Mouse (Mus musculus): Measurements from ENCODE around the gene Efemp2. TPM values are rescaled to one million over a fixed set of nuclear protein-coding genes. Genes with fewer than 3 reads are reported as not detected.

The Efemp2 gene
- polyA plus RNA-seq, 1 experiment from 2014 or later: 91.8 TPM

GRCm38 (mm10) chr19:5433951-5434350 lies 39.8 kb upstream of the Efemp2 start:
- 37% methylated on average over 7 of the region's 7 CpGs for WGBS
- no peaks in the 10 kb centered on the region for H3K36me3 ChIP-seq (ENCODE audit: insufficient read depth, low read length)
- peaks cover 11% of the 10 kb centered on the region; the same call in 1 of the 2 replicates for H3K4me1 ChIP-seq (ENCODE audit: insufficient read depth, low read depth, low read length)
- no peak for DNase-seq (ENCODE audit: low spot score)
- no peak for TF ChIP-seq CTCF (IDR thresholded peaks at IDR 0.05)
- no peak for TF ChIP-seq EP300 (IDR thresholded peaks at IDR 0.05)
- H3K9ac ChIP-seq (replicated peaks; ENCODE audit: low read depth): no peak overlapping the region
- no peak for ATAC-seq
- H3K9me3 ChIP-seq (ENCODE audit: low read length): no peaks in the 10 kb centered on the region
- H3K27ac ChIP-seq (ENCODE audit: low read length): peak overlapping the region; percentile 81
- peak overlapping the region; percentile 73; the same call in 1 of the 2 replicates for H3K4me2 ChIP-seq (replicated peaks; ENCODE audit: low read depth, low read length)
- H3K4me3 ChIP-seq (ENCODE audit: low read depth, low read length): no peak overlapping the region
- 0 out of 2 replicates have a peak, but pooled peaks cover 3% of the 10 kb centered on the region for H3K27me3 ChIP-seq (replicated peaks; ENCODE audit: insufficient read depth, low read length)

- Histone ChIP-seq H3K9me3 (ENCODE audit: low read length) (no peaks in the 10 kb centered on the region; the same call in 1 of the 2 replicates), H3K4me3 (ENCODE audit: low read depth, low read length) (no peak overlapping the region), H3K4me1 (ENCODE audit: insufficient read depth, low read depth, low read length) (peaks cover 7% of the 10 kb centered on the region; the same call in 1 of the 2 replicates), H3K27me3 (replicated peaks; ENCODE audit: insufficient read depth, low read length) (peaks cover 10% of the 10 kb centered on the region), H3K27ac (ENCODE audit: low read length) (no peak overlapping the region), H3K4me2 (replicated peaks; ENCODE audit: low read depth, low read length) (no peak overlapping the region), H3K36me3 (ENCODE audit: insufficient read depth, low read length) (no peaks in the 10 kb centered on the region), H3K9ac (replicated peaks; ENCODE audit: low read depth) (no peak overlapping the region)
- ATAC-seq (no peak), DNase-seq (ENCODE audit: low spot score) (peak; percentile 53)
- WGBS: 39% methylated on average over 9 of the region's 9 CpGs
- no peak for TF ChIP-seq CTCF (IDR thresholded peaks at IDR 0.05)
- no peak for TF ChIP-seq EP300 (IDR thresholded peaks at IDR 0.05)
Observed at GRCm38 (mm10) chr19:5444371-5444908, 29.3 kb upstream of the Efemp2 start.

- no peak for DNase-seq (ENCODE audit: low spot score)
- H3K9ac ChIP-seq (replicated peaks; ENCODE audit: low read depth): no peak overlapping the region
Observed at GRCm38 (mm10) chr19:5444954-5445353, 28.8 kb upstream of the Efemp2 start.

GRCm38 (mm10) chr19:5445747-5446146 lies 28.0 kb upstream of the Efemp2 start:
- Histone ChIP-seq H3K9me3 (ENCODE audit: low read length) (no peaks in the 10 kb centered on the region), H3K4me1 (ENCODE audit: insufficient read depth, low read depth, low read length) (peaks cover 7% of the 10 kb centered on the region; the same call in 1 of the 2 replicates), H3K4me3 (ENCODE audit: low read depth, low read length) (no peak overlapping the region), H3K36me3 (ENCODE audit: insufficient read depth, low read length) (no peaks in the 10 kb centered on the region), H3K27ac (ENCODE audit: low read length) (no peak overlapping the region), H3K9ac (replicated peaks; ENCODE audit: low read depth) (no peak overlapping the region), H3K27me3 (replicated peaks; ENCODE audit: insufficient read depth, low read length) (peaks cover 10% of the 10 kb centered on the region), H3K4me2 (replicated peaks; ENCODE audit: low read depth, low read length) (no peak overlapping the region)
- WGBS: 90% methylated on average over 5 of the region's 5 CpGs
- DNase-seq (ENCODE audit: low spot score) (no peak), ATAC-seq (no peak)
- TF ChIP-seq EP300 (IDR thresholded peaks at IDR 0.05) (no peak), CTCF (IDR thresholded peaks at IDR 0.05) (no peak)

More at GRCm38 (mm10) chr19:5444954-5445353, 28.8 kb upstream of the Efemp2 start:
- H3K4me1 ChIP-seq (ENCODE audit: insufficient read depth, low read depth, low read length): peaks cover 7% of the 10 kb centered on the region; the same call in 1 of the 2 replicates
- no peak overlapping the region for H3K4me2 ChIP-seq (replicated peaks; ENCODE audit: low read depth, low read length)
- H3K36me3 ChIP-seq (ENCODE audit: insufficient read depth, low read length): no peaks in the 10 kb centered on the region
- ATAC-seq: 0 out of 2 replicates have a peak, but pooled peaks have one; percentile 20
- no peaks in the 10 kb centered on the region; the same call in 1 of the 2 replicates for H3K9me3 ChIP-seq (ENCODE audit: low read length)
- peaks cover 10% of the 10 kb centered on the region for H3K27me3 ChIP-seq (replicated peaks; ENCODE audit: insufficient read depth, low read length)
- no peak overlapping the region for H3K4me3 ChIP-seq (ENCODE audit: low read depth, low read length)
- TF ChIP-seq CTCF (IDR thresholded peaks at IDR 0.05): no peak
- TF ChIP-seq EP300 (IDR thresholded peaks at IDR 0.05): no peak
- WGBS: 19% methylated on average over 7 of the region's 7 CpGs
- no peak overlapping the region for H3K27ac ChIP-seq (ENCODE audit: low read length)

GRCm38 (mm10) chr19:5447515-5448353 lies 26.0 kb upstream of the Efemp2 start, which contains the start of gene Fosl1:
Gene Fosl1 (plus strand): TSS chr19:5447547.
- Histone ChIP-seq H3K27ac (ENCODE audit: low read length) (no peak within 1 kb of the TSS), H3K27me3 (replicated peaks; ENCODE audit: insufficient read depth, low read length) (peaks cover 10% of the 10 kb centered on the region), H3K4me3 (ENCODE audit: low read depth, low read length) (peak within 1 kb of the TSS; percentile 44), H3K4me2 (replicated peaks; ENCODE audit: low read depth, low read length) (peak within 1 kb of the TSS; percentile 85), H3K9me3 (ENCODE audit: low read length) (no peaks in the 10 kb centered on the region), H3K36me3 (ENCODE audit: insufficient read depth, low read length) (no peaks in the 10 kb centered on the region), H3K9ac (replicated peaks; ENCODE audit: low read depth) (no peak within 1 kb of the TSS), H3K4me1 (ENCODE audit: insufficient read depth, low read depth, low read length) (peaks cover 7% of the 10 kb centered on the region; the same call in 1 of the 2 replicates)
- peak; percentile 81 for DNase-seq (ENCODE audit: low spot score)
- ATAC-seq: peak; percentile 75
- under 1% methylated on average over 64 of the region's 70 CpGs for WGBS
- TF ChIP-seq CTCF (IDR thresholded peaks at IDR 0.05): no peak
- no peak for TF ChIP-seq EP300 (IDR thresholded peaks at IDR 0.05)

All from lung, postnatal 0 days (tissue).